Mouse (Mus musculus) kidney, embryonic 14.5 days (tissue): Measurements from ENCODE around the gene Tgm1. TPM values are rescaled to one million over a fixed set of nuclear protein-coding genes. Genes with fewer than 3 reads are reported as not detected.

ENCODE experiments used
- ATAC-seq: fragments of 200-750 bp; cut with Nextera tagmentation; 2 replicates; pipeline ENCODE4 v1.8.0; 2017; ENCODE audit warnings: moderate number of reproducible peaks, mild to moderate bottlenecking, moderate TSS enrichment, moderate library complexity; ENCODE audit not compliant: low FRiP score, low TSS enrichment
- H3K27ac ChIP-seq: fragments of 300-500 bp; sonication (generic); 2 replicates; pipeline ENCODE4 v1.5.1; 2014; ENCODE audit warnings: low read depth, mild to moderate bottlenecking, low read length, moderate library complexity, mixed read lengths
- H3K27me3 ChIP-seq: fragments of 300-500 bp; sonication (generic); 2 replicates; pipeline ENCODE4 v1.6.1; 2014; ENCODE audit warnings: mild to moderate bottlenecking, low read length; ENCODE audit not compliant: control insufficient read depth, insufficient read depth
- H3K36me3 ChIP-seq: fragments of 300-500 bp; sonication (generic); 2 replicates; pipeline ENCODE4 v1.6.1; 2014; ENCODE audit warnings: low read length, mixed read lengths; ENCODE audit not compliant: control insufficient read depth, insufficient read depth
- H3K4me1 ChIP-seq: fragments of 300-500 bp; sonication (generic); 2 replicates; pipeline ENCODE4 v1.6.1; 2014; ENCODE audit warnings: low read length, mixed read lengths; ENCODE audit not compliant: control insufficient read depth, insufficient read depth
- H3K4me2 ChIP-seq: fragments of 300-500 bp; sonication (generic); replicated peaks from 2 replicates; pipeline ENCODE4 v1.6.1; 2014; ENCODE audit warnings: low read depth, mild to moderate bottlenecking, low read length
- H3K4me3 ChIP-seq: fragments of 300-500 bp; sonication (generic); 2 replicates; pipeline ENCODE4 v1.5.1; 2014; ENCODE audit warnings: mild to moderate bottlenecking, low read length
- H3K9ac ChIP-seq: fragments of 300-500 bp; sonication (generic); 2 replicates; pipeline ENCODE4 v1.6.1; 2014; ENCODE audit warnings: low read depth, mild to moderate bottlenecking, low read length, moderate library complexity
- H3K9me3 ChIP-seq: fragments of 300-500 bp; sonication (generic); 2 replicates; pipeline ENCODE4 v1.6.1; 2016; ENCODE audit warnings: low read length; ENCODE audit not compliant: control insufficient read depth
- WGBS: fragments of 180-500 bp; shearing (Covaris S2); extraction: QIAGEN DNeasy Blood & Tissue Kit; methylation state at CpG from one replicate; pipeline ENCODE4 v1.1.7; 2014; 5-methylcytosine and 5-hydroxymethylcytosine counted together
- polyA plus RNA-seq: library from polyadenylated mRNA; unstranded; fragments of >200 nt; fragmentation: Nextera tagmentation; extraction: Ambion mirVana; gene quantifications from 2 replicates; pipeline ENCODE4 v1.2.1, GENCODE M21; 2014

Tgm1 gene
- polyA plus RNA-seq, 1 experiment from 2014 or later: 1.2 TPM

GRCm38 (mm10) chr14:55706051-55706600, 7.6 kb downstream of the Tgm1 start:
- Histone ChIP-seq H3K4me1 (0 out of 2 replicates have a peak, but pooled peaks cover 5% of the 10 kb centered on the region), H3K9me3 (no peaks in the 10 kb centered on the region), H3K27me3 (no peaks in the 10 kb centered on the region), H3K4me2 (no peak overlapping the region), H3K9ac (no peak overlapping the region), H3K27ac (no peak overlapping the region), H3K4me3 (no peak overlapping the region), H3K36me3 (no peaks in the 10 kb centered on the region)
- no peak for ATAC-seq
- WGBS: 87% methylated on average over 8 of the region's 8 CpGs

GRCm38 (mm10) chr14:55702761-55703160, 11.0 kb downstream of the Tgm1 start:
- Histone ChIP-seq H3K27me3 (no peaks in the 10 kb centered on the region), H3K4me1 (0 out of 2 replicates have a peak, but pooled peaks cover 8% of the 10 kb centered on the region), H3K4me3 (no peak overlapping the region), H3K4me2 (no peak overlapping the region), H3K27ac (no peak overlapping the region), H3K9ac (no peak overlapping the region), H3K36me3 (no peaks in the 10 kb centered on the region), H3K9me3 (no peaks in the 10 kb centered on the region)
- no peak for ATAC-seq
- 33% methylated on average over 6 of the region's 6 CpGs for WGBS

GRCm38 (mm10) chr14:55701131-55701530, 12.6 kb downstream of the Tgm1 start:
- WGBS: 29% methylated on average over 9 of the region's 9 CpGs
- ATAC-seq: peak; percentile 34; the same call in 1 of the 2 replicates

GRCm38 (mm10) chr14:55697226-55697625, 16.5 kb downstream of the Tgm1 start:
- no peaks in the 10 kb centered on the region for H3K27me3 ChIP-seq
- no peak overlapping the region for H3K4me3 ChIP-seq
- 82% methylated on average over 4 of the region's 4 CpGs for WGBS
- H3K36me3 ChIP-seq: no peaks in the 10 kb centered on the region
- H3K27ac ChIP-seq: no peak overlapping the region
- no peak for ATAC-seq
- no peak overlapping the region for H3K9ac ChIP-seq
- H3K4me1 ChIP-seq: 0 out of 2 replicates have a peak, but pooled peaks cover 4% of the 10 kb centered on the region
- H3K4me2 ChIP-seq: no peak overlapping the region
- no peaks in the 10 kb centered on the region for H3K9me3 ChIP-seq

More at GRCm38 (mm10) chr14:55701131-55701530, 12.6 kb downstream of the Tgm1 start:
- H3K4me3 ChIP-seq: no peak overlapping the region
- H3K4me2 ChIP-seq: no peak overlapping the region
- no peaks in the 10 kb centered on the region for H3K9me3 ChIP-seq
- H3K4me1 ChIP-seq: 0 out of 2 replicates have a peak, but pooled peaks cover 8% of the 10 kb centered on the region
- H3K9ac ChIP-seq: no peak overlapping the region
- H3K27ac ChIP-seq: no peak overlapping the region
- H3K36me3 ChIP-seq: no peaks in the 10 kb centered on the region
- no peaks in the 10 kb centered on the region for H3K27me3 ChIP-seq

- H3K4me2 ChIP-seq: no peak overlapping the region
- no peak overlapping the region for H3K4me3 ChIP-seq
- H3K27me3 ChIP-seq: no peaks in the 10 kb centered on the region
- WGBS: 49% methylated on average over 10 of the region's 10 CpGs
- H3K27ac ChIP-seq: no peak overlapping the region
- no peaks in the 10 kb centered on the region for H3K4me1 ChIP-seq
- H3K9me3 ChIP-seq: no peaks in the 10 kb centered on the region
- H3K36me3 ChIP-seq: no peaks in the 10 kb centered on the region
- ATAC-seq: no peak
- H3K9ac ChIP-seq: no peak overlapping the region
Observed at GRCm38 (mm10) chr14:55689433-55689832, 24.3 kb downstream of the Tgm1 start.

GRCm38 (mm10) chr14:55682118-55682493, 31.6 kb downstream of the Tgm1 start:
- no peak; the same call in 1 of the 2 replicates for ATAC-seq
- WGBS: 16% methylated on average over 3 of the region's 3 CpGs

GRCm38 (mm10) chr14:55681160-55682117, 32.3 kb downstream of the Tgm1 start, which contains the start of gene Tinf2:
Gene Tinf2 (minus strand): TSS chr14:55681820.
- H3K27ac ChIP-seq: peak within 1 kb of the TSS; percentile 90; the same call in 1 of the 2 replicates
- under 1% methylated on average over 66 of the region's 66 CpGs for WGBS
- peak within 1 kb of the TSS; percentile 77 for H3K4me2 ChIP-seq
- ATAC-seq: peak; percentile 97
- H3K36me3 ChIP-seq: peaks cover 42% of the 10 kb centered on the region
- H3K4me3 ChIP-seq: peak within 1 kb of the TSS; percentile 82
- H3K9me3 ChIP-seq: no peaks in the 10 kb centered on the region
- 0 out of 2 replicates have a peak, but pooled peaks cover 8% of the 10 kb centered on the region for H3K4me1 ChIP-seq
- H3K9ac ChIP-seq: peak within 1 kb of the TSS; percentile 72
- H3K27me3 ChIP-seq: no peaks in the 10 kb centered on the region

More at GRCm38 (mm10) chr14:55682118-55682493, 31.6 kb downstream of the Tgm1 start:
- Histone ChIP-seq H3K4me2 (peak overlapping the region; percentile 77), H3K9me3 (no peaks in the 10 kb centered on the region), H3K36me3 (peaks cover 35% of the 10 kb centered on the region), H3K27ac (no peak overlapping the region), H3K27me3 (no peaks in the 10 kb centered on the region), H3K4me3 (peak overlapping the region; percentile 82), H3K9ac (peak overlapping the region; percentile 72), H3K4me1 (0 out of 2 replicates have a peak, but pooled peaks cover 8% of the 10 kb centered on the region)

- Histone ChIP-seq H3K27me3 (no peaks in the 10 kb centered on the region), H3K9ac (no peak overlapping the region), H3K27ac (no peak overlapping the region), H3K36me3 (peaks cover 55% of the 10 kb centered on the region), H3K4me1 (0 out of 2 replicates have a peak, but pooled peaks cover 8% of the 10 kb centered on the region), H3K4me3 (no peak overlapping the region), H3K9me3 (no peaks in the 10 kb centered on the region), H3K4me2 (no peak overlapping the region)
- ATAC-seq: no peak
- WGBS: 86% methylated on average over 4 of the region's 4 CpGs
Observed at GRCm38 (mm10) chr14:55677615-55678014, 36.1 kb downstream of the Tgm1 start.
